Mouse (Mus musculus) adipocyte (in vitro differentiated cells): ENCODE results near the gene Klf2.

Source experiments
- DNase-seq: peaks from one replicate; pipeline ENCODE4 v3.0.0-alpha.2; 2016; ENCODE audit warnings: low spot score

Klf2 gene

GRCm38 (mm10) chr8:72318801-72319322 lies at the start of gene Klf2:
TSS of gene Klf2 (plus strand) at chr8:72319033.
- peak; percentile 94 for DNase-seq

- no peak for DNase-seq
Observed at GRCm38 (mm10) chr8:72270606-72271005, 48.2 kb upstream of the Klf2 start.

- DNase-seq, result no peak
Observed at GRCm38 (mm10) chr8:72271051-72271660, 47.7 kb upstream of the Klf2 start.

- no peak for DNase-seq
Observed at GRCm38 (mm10) chr8:72271691-72272090, 47.1 kb upstream of the Klf2 start.

- peak; percentile 73 for DNase-seq
Observed at GRCm38 (mm10) chr8:72272361-72272760, 46.5 kb upstream of the Klf2 start.

- DNase-seq, result no peak
Observed at GRCm38 (mm10) chr8:72273111-72273770, 45.6 kb upstream of the Klf2 start.

- no peak for DNase-seq
Observed at GRCm38 (mm10) chr8:72273807-72274206, 45.0 kb upstream of the Klf2 start.

GRCm38 (mm10) chr8:72277244-72277643 lies 41.6 kb upstream of the Klf2 start:
- no peak for DNase-seq

- no peak for DNase-seq
Observed at GRCm38 (mm10) chr8:72279151-72279550, 39.7 kb upstream of the Klf2 start.

- no peak for DNase-seq
Observed at GRCm38 (mm10) chr8:72281634-72282033, 37.2 kb upstream of the Klf2 start.

- DNase-seq, result no peak
Observed at GRCm38 (mm10) chr8:72285285-72285684, 33.5 kb upstream of the Klf2 start.

GRCm38 (mm10) chr8:72289051-72289450 lies 29.8 kb upstream of the Klf2 start:
- no peak for DNase-seq

GRCm38 (mm10) chr8:72291104-72291503 lies 27.7 kb upstream of the Klf2 start:
- DNase-seq, result no peak

GRCm38 (mm10) chr8:72293309-72293708 lies 25.5 kb upstream of the Klf2 start:
- no peak for DNase-seq

- DNase-seq, result peak; percentile 37
Observed at GRCm38 (mm10) chr8:72295125-72295524, 23.7 kb upstream of the Klf2 start.

- peak; percentile 86 for DNase-seq
Observed at GRCm38 (mm10) chr8:72295679-72296078, 23.2 kb upstream of the Klf2 start.

- no peak for DNase-seq
Observed at GRCm38 (mm10) chr8:72296561-72296960, 22.3 kb upstream of the Klf2 start.

GRCm38 (mm10) chr8:72298928-72299327 lies 19.9 kb upstream of the Klf2 start:
- no peak for DNase-seq

- DNase-seq, result no peak
Observed at GRCm38 (mm10) chr8:72300654-72301400, 18.0 kb upstream of the Klf2 start.

GRCm38 (mm10) chr8:72301497-72301896 lies 17.3 kb upstream of the Klf2 start:
- DNase-seq, result no peak

GRCm38 (mm10) chr8:72302986-72303612 lies 15.7 kb upstream of the Klf2 start:
- DNase-seq, result no peak

GRCm38 (mm10) chr8:72303633-72304032 lies 15.2 kb upstream of the Klf2 start:
- DNase-seq, result peak; percentile 99
